Comparison of ENCODE assay signal across 8 mouse cellular contexts in genomic region chr10:77970481-77970880, GRCm38 (mm10). TPM values are rescaled to one million over a fixed set of nuclear protein-coding genes. Genes with fewer than 3 reads are reported as not detected.
A peak's percentile ranks its signal among the peaks of the same experiment; 100 is the strongest.
DNase-seq lines count a peak whose midpoint lies in the region; ATAC-seq and TF ChIP-seq lines count a peak whose summit lies in the region.

TSS of gene Trpm2 (minus strand) at chr10:77970563.

- no peaks in the 10 kb centered on the region for H3K9me3 ChIP-seq in limb, embryonic 12.5 days
- no peaks in the 10 kb centered on the region for H3K9me3 ChIP-seq in midbrain, embryonic 14.5 days (ENCODE audit: control insufficient read depth, low read length)

- no peak for DNase-seq in thymus, adult 2 months
- no peak for DNase-seq in thymus, postnatal 14 days
- no peak for DNase-seq in midbrain, embryonic 14.5 days
- DNase-seq in T-cell, adult 2 months (ENCODE audit: low spot score) = no peak
- DNase-seq in adrenal gland, adult 8-10 months = no peak
- DNase-seq in gastrocnemius, adult 8-10 months (ENCODE audit: low spot score in 2 of 2) = no peak

- H3K27me3 ChIP-seq in thymus, adult 2 months (ENCODE audit: control insufficient read depth, insufficient read depth, low read length) = no peaks in the 10 kb centered on the region; the same call in 1 of the 2 replicates
- H3K27me3 ChIP-seq in limb, embryonic 12.5 days = peaks cover 39% of the 10 kb centered on the region
- peaks cover 3% of the 10 kb centered on the region for H3K27me3 ChIP-seq in midbrain, embryonic 14.5 days (ENCODE audit: control insufficient read depth, insufficient read depth, low read length)

- peak within 1 kb of the TSS; percentile 63 for H3K4me2 ChIP-seq in limb, embryonic 12.5 days
- H3K4me2 ChIP-seq in midbrain, embryonic 14.5 days (ENCODE audit: low read length) = peak within 1 kb of the TSS; percentile 72

- no peak within 1 kb of the TSS for H3K4me3 ChIP-seq in thymus, adult 2 months (ENCODE audit: control insufficient read depth, insufficient read depth, low read length)
- peak within 1 kb of the TSS; percentile 36 for H3K4me3 ChIP-seq in limb, embryonic 12.5 days (replicated peaks)
- peak within 1 kb of the TSS; percentile 37 for H3K4me3 ChIP-seq in midbrain, embryonic 14.5 days (replicated peaks; ENCODE audit: low read depth, low read length)

- no peaks in the 10 kb centered on the region; the same call in none of the 2 replicates for H3K4me1 ChIP-seq in thymus, adult 2 months (replicated peaks; ENCODE audit: control insufficient read depth, insufficient read depth, low read length)
- peaks cover 9% of the 10 kb centered on the region; the same call in 1 of the 2 replicates for H3K4me1 ChIP-seq in limb, embryonic 12.5 days (replicated peaks)
- no peaks in the 10 kb centered on the region for H3K4me1 ChIP-seq in midbrain, embryonic 14.5 days (ENCODE audit: control insufficient read depth, insufficient read depth, low read length)

- 28% methylated on average over 6 of the region's 6 CpGs for WGBS in thymus, adult 2 months
- 81% methylated on average over 6 of the region's 6 CpGs for WGBS in limb, embryonic 12.5 days
- 87% methylated on average over 6 of the region's 6 CpGs for WGBS in midbrain, embryonic 14.5 days

- peak; percentile 63 to 78 for ATAC-seq in hematopoietic stem cell, adult 5-6 weeks (replicated peaks in 1 of 2; ENCODE audit: insufficient read depth in 1 of 2, low FRiP score in 2 of 2, low TSS enrichment in 1 of 2, low read depth in 1 of 2, poor library complexity in 2 of 2, severe bottlenecking in 2 of 2)
- no peak for ATAC-seq in limb, embryonic 12.5 days (ENCODE audit: insufficient number of reproducible peaks, insufficient read depth, low FRiP score, low TSS enrichment, low read depth)
- no peak for ATAC-seq in midbrain, embryonic 14.5 days (ENCODE audit: low FRiP score, low TSS enrichment)

- TF ChIP-seq CTCF in thymus, adult 2 months (IDR thresholded peaks at IDR 0.05; ENCODE audit: borderline replicate concordance, control insufficient read depth, extremely low read depth, insufficient read depth, low read length, poor library complexity) = no peak

- peak within 1 kb of the TSS; percentile 32 for H3K9ac ChIP-seq in limb, embryonic 12.5 days (replicated peaks)
- H3K9ac ChIP-seq in midbrain, embryonic 14.5 days (replicated peaks; ENCODE audit: low read length) = peak within 1 kb of the TSS; percentile 50

- no peak within 1 kb of the TSS for H3K27ac ChIP-seq in thymus, adult 2 months (ENCODE audit: control insufficient read depth, insufficient read depth, low read length)
- no peak within 1 kb of the TSS for H3K27ac ChIP-seq in limb, embryonic 12.5 days
- no peak within 1 kb of the TSS for H3K27ac ChIP-seq in midbrain, embryonic 14.5 days (replicated peaks; ENCODE audit: low read depth, low read length)

- TF ChIP-seq POLR2A in thymus, adult 2 months (IDR thresholded peaks at IDR 0.05; ENCODE audit: control insufficient read depth, extremely low read depth, insufficient read depth, low read length, poor library complexity) = no peak

- no peaks in the 10 kb centered on the region for H3K36me3 ChIP-seq in thymus, adult 2 months (ENCODE audit: control insufficient read depth, insufficient read depth, low read length)
- no peaks in the 10 kb centered on the region for H3K36me3 ChIP-seq in limb, embryonic 12.5 days
- H3K36me3 ChIP-seq in midbrain, embryonic 14.5 days (ENCODE audit: control insufficient read depth, insufficient read depth, low read length) = no peaks in the 10 kb centered on the region

RNA-seq across cellular contexts. Expression of gene Trpm2, which starts in this region (rescaled TPM):
- 16.4 and 21.0 TPM in 2 replicates for polyA plus RNA-seq in thymus, adult 2 months (2012; rRNA removed)
- 2.6 and 10.0 TPM in 2 replicates for total RNA-seq in hematopoietic stem cell, adult 5-6 weeks (2017)
- polyA plus RNA-seq in limb, embryonic 12.5 days (2016; fragmentation: Nextera tagmentation; extraction: Ambion mirVana) = 0.29 and 0.53 TPM in 2 replicates
- polyA plus RNA-seq in midbrain, embryonic 14.5 days (2014; fragmentation: Nextera tagmentation; extraction: Ambion mirVana) = 3.6 TPM in 2 replicates
- 10 to 100 TPM in 2 of 4 experiments, 1 to 10 TPM in 2; 2.2 to 10.4 (median 7.6) TPM for total RNA-seq in adrenal gland, adult 8-10 months (2022)
- total RNA-seq in gastrocnemius, adult 8-10 months (2022) = under 1 TPM in 2 of 4 experiments, not detected in 2; 0.07 to 0.20 TPM

Comparison
In these comparisons a context has a peak if more than half of its experiments do, and no peak if none do; other contexts are left out.
1. ATAC-seq: peak in hematopoietic stem cell, adult 5-6 weeks (2 of 2); none in limb, embryonic 12.5 days (single experiment) and midbrain, embryonic 14.5 days (single experiment).